Mouse (Mus musculus) brain, embryonic 14.5 days (tissue): ENCODE measurements around the gene Sp100.

Experiments used
- CTCF ChIP-seq: fragments of 200-500 bp; IDR thresholded peaks from 2 replicates; pipeline ENCODE4 v1.5.1; 2012; ENCODE audit warnings: inconsistent platforms, mild to moderate bottlenecking, moderate library complexity, borderline replicate concordance; ENCODE audit not compliant: insufficient read depth, insufficient read length; ENCODE audit errors: extremely low read depth
- POLR2A ChIP-seq: fragments of 200-500 bp; IDR thresholded peaks from 2 replicates; pipeline ENCODE4 v1.6.1; 2012; ENCODE audit warnings: mild to moderate bottlenecking, inconsistent platforms, borderline replicate concordance; ENCODE audit not compliant: poor library complexity, insufficient read depth, insufficient read length, severe bottlenecking; ENCODE audit errors: extremely low read depth

DNA sequence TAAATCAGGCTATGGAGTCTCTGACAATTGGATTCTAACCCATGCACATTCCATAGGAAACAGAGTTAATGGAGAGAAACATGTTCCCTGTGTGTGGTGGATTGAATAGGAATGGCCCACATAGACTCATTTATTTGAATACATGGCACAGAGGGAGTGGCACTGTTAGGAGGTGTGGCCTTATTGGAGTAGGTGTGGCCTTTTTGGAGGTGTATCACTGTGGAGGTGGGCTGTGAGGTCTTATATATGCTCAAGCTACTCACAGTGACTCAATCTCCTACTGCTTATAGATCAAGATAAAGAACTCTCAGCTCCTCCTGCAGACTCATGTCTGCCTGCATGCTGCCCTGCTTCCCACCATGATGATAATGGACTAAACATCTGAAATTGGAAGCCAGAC, 64.7 kb downstream of the Sp100 start:
- TF ChIP-seq CTCF (no peak), POLR2A (no peak)
